Mouse (Mus musculus) layer of hippocampus, adult 9-11 months (tissue): ENCODE results near the gene Pkp4.
"Not testable (repeated sequence)": the region's sequence is repeated elsewhere in the genome, so short reads cannot be mapped to it uniquely, and the experiment has no call there.

Source experiments
- DNase-seq: peaks from one replicate; pipeline ENCODE4 v3.0.0; 2022

Gene Pkp4

DNA sequence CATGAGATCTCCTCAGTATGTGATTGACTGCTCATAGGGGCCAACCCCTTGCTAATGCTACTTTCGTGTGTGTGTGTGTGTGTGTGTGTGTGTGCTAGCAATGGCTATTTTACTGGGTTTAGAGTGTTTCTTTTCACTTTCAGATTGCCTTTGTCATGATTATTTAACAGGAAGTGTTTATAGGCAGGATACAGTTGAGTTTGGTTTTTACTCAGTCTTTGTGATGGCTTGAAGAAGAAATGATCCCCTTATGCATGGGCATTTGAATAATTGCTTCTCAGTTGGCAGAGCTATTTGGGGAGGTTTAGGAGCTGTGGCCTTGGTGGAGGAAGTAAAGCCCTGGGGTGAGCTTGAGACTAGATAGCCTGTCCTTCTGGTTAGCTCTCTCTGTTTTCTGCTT, 232.5 kb downstream of the Pkp4 start:
- no peak for DNase-seq

DNA sequence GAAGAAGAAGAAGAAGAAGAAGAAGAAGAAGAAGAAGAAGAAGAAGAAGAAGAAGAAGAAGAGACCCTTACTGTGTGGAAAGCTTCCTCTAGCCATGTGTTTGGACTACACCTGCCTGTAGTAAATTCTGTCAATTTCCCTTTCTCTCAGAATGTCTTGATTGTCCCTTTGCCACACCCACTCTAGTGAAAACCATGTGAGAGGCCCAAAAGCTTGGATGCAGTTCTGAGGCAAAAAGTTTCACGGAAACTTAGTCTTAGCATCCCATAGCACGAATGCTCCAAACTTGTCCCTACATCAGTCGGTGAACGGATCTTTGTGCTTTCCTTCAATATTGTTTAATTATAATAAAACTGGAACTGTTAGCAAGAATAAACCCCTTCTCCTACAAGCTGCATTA, 234.0 kb downstream of the Pkp4 start:
- DNase-seq = no peak

DNA sequence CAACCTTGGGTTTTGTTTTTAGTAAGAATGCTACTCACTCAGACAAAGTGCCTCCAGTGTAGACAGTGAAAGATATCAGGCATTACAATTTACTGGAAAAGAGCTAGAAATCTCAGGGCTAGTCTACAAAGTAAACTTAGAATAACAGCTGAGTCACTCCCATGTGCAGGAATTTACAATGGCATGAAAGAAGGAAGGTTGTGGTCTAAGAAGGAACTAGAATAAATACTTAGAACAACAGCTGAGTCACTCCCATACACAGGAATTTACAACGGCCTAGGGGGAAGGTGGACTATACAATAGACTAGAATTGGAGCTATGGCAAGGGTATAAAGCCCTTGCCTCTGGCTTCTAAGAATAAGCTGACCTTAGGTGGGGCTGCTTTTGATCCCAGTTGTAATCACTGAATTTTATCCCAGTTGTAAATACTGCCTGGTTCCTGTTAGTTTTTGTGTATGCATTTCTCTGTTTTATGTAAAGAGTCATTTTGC, 234.6 kb downstream of the Pkp4 start:
- not testable (repeated sequence) for DNase-seq

DNA sequence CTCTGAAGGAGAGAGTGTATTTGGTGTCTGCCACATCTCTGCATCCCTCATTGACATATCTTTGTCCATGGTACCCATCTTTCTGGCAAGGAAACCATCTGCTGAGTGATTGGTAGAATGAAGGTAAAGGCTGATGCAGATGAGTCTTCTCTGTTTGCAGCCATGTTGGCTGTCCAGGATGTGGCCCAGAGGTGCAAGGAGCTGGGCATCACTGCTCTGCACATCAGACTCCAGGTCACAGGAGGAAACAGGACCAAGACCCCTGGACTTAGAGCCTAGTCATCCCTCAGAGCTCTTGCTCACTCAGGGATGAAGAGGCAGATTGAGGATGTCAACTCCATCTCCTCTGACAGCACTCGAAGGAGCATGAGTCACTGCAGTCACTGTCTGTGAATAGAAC, 235.9 kb downstream of the Pkp4 start:
- no peak for DNase-seq

DNA sequence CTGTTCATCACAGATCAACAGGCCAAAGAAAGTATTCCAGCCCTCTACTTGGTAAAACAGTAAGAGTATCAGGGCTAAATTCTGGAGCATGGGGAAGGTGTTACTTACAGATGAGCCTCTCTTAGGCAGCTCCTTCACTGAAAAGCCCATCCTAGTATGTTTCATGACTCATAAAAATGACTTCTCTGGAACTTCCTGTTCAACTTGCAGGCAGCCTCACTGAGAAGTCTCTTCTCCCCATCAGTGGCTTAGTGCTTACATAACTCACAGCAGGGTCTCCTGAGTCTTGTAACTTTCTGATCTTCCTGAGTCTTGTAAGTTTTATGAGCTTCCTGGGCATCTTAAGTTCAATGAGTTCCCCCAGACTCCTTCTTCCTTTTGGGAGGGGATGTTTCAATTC, 236.9 kb downstream of the Pkp4 start:
- no peak for DNase-seq

DNA sequence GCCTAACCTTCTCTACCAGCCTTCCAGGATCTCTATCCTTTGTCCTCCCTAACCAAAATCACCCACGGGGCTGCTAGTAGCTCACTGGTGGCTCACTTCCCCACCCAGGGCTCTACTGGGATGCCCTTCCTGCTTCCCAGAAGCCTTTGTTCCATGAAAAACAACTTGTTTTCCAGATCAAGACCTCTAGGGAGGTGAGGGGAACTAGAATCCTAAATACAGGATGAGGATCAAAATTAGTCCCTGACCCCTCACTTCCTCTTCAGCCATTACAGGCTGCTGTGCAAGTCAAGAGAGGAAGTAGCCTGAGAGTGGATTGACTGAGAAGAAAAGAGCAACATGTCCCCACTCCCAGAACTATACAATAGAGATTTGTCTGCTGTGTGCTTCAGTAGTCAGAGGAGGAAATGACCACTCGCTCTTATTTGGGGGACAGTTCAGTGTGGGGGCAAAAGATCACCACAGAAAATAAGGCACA, 240.3 kb downstream of the Pkp4 start:
- no peak for DNase-seq

DNA sequence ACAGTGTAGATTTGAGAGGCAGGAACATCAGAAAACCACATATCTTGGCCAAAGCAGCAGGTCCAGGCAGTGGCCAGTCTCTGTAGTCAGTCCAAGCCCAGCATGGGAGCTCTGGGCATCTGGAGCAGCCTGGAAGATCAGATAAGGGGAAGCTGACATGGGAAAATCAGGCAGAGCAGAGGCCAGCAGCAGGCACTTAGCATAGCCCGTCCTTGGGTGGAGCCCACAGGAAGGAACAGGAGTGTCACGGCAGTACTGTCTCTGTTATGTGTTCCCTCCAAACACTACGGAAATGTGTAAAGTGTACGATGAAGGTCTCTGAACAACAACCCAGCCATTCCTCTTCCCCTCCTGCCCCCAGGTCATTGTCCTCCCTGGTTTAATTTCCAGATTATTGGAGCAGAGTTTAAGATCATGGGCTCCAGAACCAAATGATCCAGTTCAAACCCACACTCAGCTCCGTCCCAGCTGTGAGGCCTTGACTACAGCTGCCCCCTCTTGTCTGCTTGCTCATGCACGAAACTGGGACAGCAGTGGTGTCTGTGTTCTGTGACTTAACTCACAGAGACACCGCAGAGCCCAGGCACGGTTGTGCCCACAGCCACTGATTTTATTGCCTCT, 241.3 kb downstream of the Pkp4 start:
- DNase-seq = no peak

DNA sequence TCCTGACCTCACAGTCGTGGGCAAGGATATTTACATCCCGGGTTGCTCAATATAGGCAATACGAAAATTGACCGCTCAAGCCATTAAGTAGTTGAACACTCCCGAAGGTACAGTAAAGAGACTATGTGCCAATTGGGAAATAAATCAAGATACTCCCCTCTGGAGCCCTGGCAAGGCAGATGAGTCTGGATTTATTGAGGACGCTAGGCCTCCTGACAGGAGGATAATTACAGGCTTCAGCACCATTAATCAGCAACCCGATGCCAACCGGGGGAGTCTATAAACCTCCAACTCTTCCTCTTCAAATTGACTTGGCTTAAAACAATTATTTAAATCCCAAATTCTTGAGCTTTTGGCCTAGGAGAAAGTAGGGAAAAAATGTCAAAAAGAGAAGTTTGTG, 243.4 kb downstream of the Pkp4 start:
- DNase-seq = no peak
